Mouse (Mus musculus): ENCODE measurements around the gene Dbnl. TPM values are rescaled to one million over a fixed set of nuclear protein-coding genes. Genes with fewer than 3 reads are reported as not detected.

The Dbnl gene
- total RNA-seq, 2 experiments from 2014 or later = 27.3 to 30.5 TPM

- intact Hi-C loops (cut with DNase I) = no loop called here
- no peak for DNase-seq
Measured at GRCm38 (mm10) chr11:5828509-5829191, 40.4 kb downstream of the Dbnl start.

DNA sequence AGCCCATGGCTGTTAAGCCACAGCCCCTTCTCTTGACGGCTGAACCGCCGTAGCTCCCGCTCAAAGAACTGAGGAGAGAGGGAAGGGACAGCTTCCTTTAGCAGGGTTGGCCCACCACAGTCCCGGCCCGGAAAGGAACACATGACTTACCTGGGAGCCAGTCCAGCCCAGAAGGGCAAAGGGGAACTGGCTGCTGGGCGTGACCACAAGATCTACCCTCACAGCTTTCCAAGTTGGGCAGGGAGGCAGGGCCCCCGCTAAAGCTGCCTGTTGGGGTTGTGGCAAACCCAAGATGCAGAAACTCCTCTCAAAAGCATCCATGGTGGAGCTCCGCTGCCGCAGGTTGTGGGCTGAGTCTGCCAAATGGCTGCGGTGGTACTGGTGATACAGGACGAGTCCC lies 41.0 kb downstream of the Dbnl start:
- intact Hi-C loops (cut with DNase I) = no loop called here
- DNase-seq = no peak

- intact Hi-C loops (cut with DNase I) = no loop called here
- DNase-seq = no peak
Measured at GRCm38 (mm10) chr11:5834506-5834905, 46.2 kb downstream of the Dbnl start.

DNA sequence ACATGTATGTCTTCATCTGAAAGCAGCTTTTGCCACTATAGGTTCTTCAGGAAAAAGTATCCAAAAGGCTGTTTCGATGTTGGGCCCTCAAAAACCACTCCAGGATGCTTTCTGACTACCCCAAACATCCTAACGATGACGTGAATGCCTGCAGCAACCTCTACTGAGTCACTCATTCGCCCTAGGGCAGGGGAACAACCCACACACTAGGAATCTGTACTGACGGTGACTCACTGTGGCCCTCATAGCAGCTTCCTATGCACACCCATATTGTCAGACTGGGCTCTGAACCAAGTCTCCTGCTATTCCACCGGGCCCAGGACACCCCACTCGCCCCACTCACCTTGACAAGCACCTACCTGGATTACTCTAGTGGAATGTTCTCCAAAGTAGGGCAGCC lies 46.8 kb downstream of the Dbnl start:
- intact Hi-C loops (cut with DNase I) = loop anchor here (5.0 kb wide), 1 partner anchor 48 kb away; the partner anchor contains the start of gene Dbnl
- DNase-seq = no peak

- intact Hi-C loops (cut with DNase I) = loop anchor here (2.0 to 5.0 kb wide), 2 partner anchors 49 kb away; partner anchors contain the start of gene Dbnl
- DNase-seq = no peak
Measured at GRCm38 (mm10) chr11:5836126-5836525, 47.8 kb downstream of the Dbnl start.

GRCm38 (mm10) chr11:5837251-5838246 lies 49.3 kb downstream of the Dbnl start, which contains the start of gene Polm:
TSS of gene Polm (minus strand) at chr11:5838016.
- intact Hi-C loops (cut with DNase I) = loop anchor here (2.0 to 5.0 kb wide), 2 partner anchors 47 to 50 kb away; partner anchors contain the start of gene Dbnl

GRCm38 (mm10) chr11:5840346-5840745 lies 52.1 kb downstream of the Dbnl start:
- DNase-seq = no peak
- intact Hi-C loops (cut with DNase I) = no loop called here

More at GRCm38 (mm10) chr11:5837251-5838246, 49.3 kb downstream of the Dbnl start, which contains the start of gene Polm:
- DNase-seq = peak; percentile 90 to 94

- no peak for DNase-seq
- intact Hi-C loops (cut with DNase I) = no loop called here
Measured at GRCm38 (mm10) chr11:5841751-5842150, 53.5 kb downstream of the Dbnl start.

DNA sequence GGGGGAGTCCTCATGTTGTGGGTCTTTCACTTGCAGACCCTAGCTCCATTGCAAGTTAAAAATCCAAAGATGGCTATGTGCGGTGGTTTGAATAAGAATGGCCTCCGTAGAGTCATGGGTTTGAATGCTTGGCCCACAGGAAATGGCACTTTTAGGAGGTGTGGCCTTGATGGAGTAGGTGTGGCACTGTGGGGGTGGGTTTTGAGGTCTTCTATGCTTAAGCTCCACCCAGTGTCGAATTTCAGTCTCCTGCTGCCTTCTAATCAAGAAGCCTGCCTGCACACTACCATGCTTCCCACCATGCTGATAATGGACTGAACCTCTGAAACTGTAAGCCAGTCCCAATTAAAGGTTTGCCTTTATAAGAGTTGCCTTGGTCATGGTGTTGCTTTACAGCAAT lies 54.8 kb downstream of the Dbnl start:
- intact Hi-C loops (cut with DNase I) = no loop called here
- no peak for DNase-seq

- peak; percentile 55 to 57 for DNase-seq
- intact Hi-C loops (cut with DNase I) = no loop called here
Measured at GRCm38 (mm10) chr11:5846639-5847345, 58.5 kb downstream of the Dbnl start.

GRCm38 (mm10) chr11:5848741-5849140 lies 60.5 kb downstream of the Dbnl start:
- DNase-seq = peak; percentile 36 to 50
- intact Hi-C loops (cut with DNase I) = no loop called here

DNA sequence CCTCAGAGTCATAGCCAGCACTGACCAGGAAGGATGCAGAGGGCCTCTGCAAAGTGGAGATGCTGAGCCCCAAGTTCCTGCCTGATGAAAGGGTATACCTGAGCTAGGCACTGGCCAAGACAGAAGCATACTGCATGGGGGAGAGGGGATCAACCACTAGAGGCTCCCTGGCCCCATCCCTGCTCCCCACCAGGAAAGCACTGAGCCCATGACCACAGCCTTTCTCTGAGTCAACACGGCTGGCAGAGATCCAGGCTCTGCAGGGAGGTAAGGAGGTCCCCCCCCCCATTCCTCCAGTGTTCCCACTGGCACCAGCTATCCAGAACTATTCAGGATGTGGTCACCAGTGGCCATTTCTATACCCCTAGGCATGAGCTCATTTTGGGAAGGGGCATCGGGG lies 61.0 kb downstream of the Dbnl start:
- DNase-seq = peak; percentile 28 to 31
- intact Hi-C loops (cut with DNase I) = no loop called here

- intact Hi-C loops (cut with DNase I) = no loop called here
- no peak for DNase-seq
Measured at GRCm38 (mm10) chr11:5850452-5850851, 62.2 kb downstream of the Dbnl start.

Other genes starting within 250 kb of the Dbnl start
- 10 to 100 TPM; 17.6 to 20.5 TPM for gene Ccdc117, start 246.3 kb upstream of the Dbnl start, total RNA-seq (2021)
- gene Ankrd36, start 218.8 kb upstream of the Dbnl start, total RNA-seq (2021) = not detected
- 100 to 1,000 TPM; 129 to 130 TPM for gene Mrps24, start 72.8 kb upstream of the Dbnl start, total RNA-seq (2021)
- 10 to 100 TPM; 55.6 to 66.5 TPM for gene Urgcp, start 26.1 kb upstream of the Dbnl start, total RNA-seq (2021)
- 100 to 1,000 TPM; 796 to 815 TPM for gene Pgam2, start 15.2 kb downstream of the Dbnl start, total RNA-seq (2021)
- gene Polm, start 49.5 kb downstream of the Dbnl start, total RNA-seq (2021) = 1 to 10 TPM; 4.2 to 5.0 TPM
- 10 to 100 TPM; 27.1 to 32.5 TPM for gene Aebp1, start 73.5 kb downstream of the Dbnl start, total RNA-seq (2021)
- gene Pold2, start 89.8 kb downstream of the Dbnl start, total RNA-seq (2021) = 10 to 100 TPM; 31.0 to 33.0 TPM
- 100 to 1,000 TPM; 304 to 849 TPM for gene Myl7, start 110.3 kb downstream of the Dbnl start, total RNA-seq (2021)
- 1 to 10 TPM; 4.6 to 6.6 TPM for gene Gck, start 161.6 kb downstream of the Dbnl start, total RNA-seq (2021)
- 10 to 100 TPM; 72.2 to 75.4 TPM for gene Ykt6, start 167.2 kb downstream of the Dbnl start, total RNA-seq (2021)